Mouse (Mus musculus): ENCODE measurements at regions not wholly inside any gene's neighbourhood (a gene's known extent, or its start where the extent isn't known, plus 50 kb on each side); places are given as distances from the start of the nearest gene placed in this dataset.

GRCm38 (mm10) chr1:177620501-177621099 is 109.0 kb upstream of the 1700016C15Rik start:
- Histone ChIP-seq H3K9ac (replicated peaks; ENCODE audit: low read depth, low read length) (no peak overlapping the region), H3K27ac (ENCODE audit: low read length) (no peak overlapping the region), H3K4me2 (ENCODE audit: low read length) (no peak overlapping the region), H3K4me1 (replicated peaks; ENCODE audit: control insufficient read depth, insufficient read depth, low read length) (peaks cover 8% of the 10 kb centered on the region; the same call in 1 of the 2 replicates), H3K36me3 (ENCODE audit: control insufficient read depth, insufficient read depth) (no peaks in the 10 kb centered on the region), H3K4me3 (replicated peaks; ENCODE audit: low read length) (no peak overlapping the region), H3K9me3 (ENCODE audit: control insufficient read depth, low read length) (no peaks in the 10 kb centered on the region), H3K27me3 (replicated peaks; ENCODE audit: control insufficient read depth, insufficient read depth, low read length) (no peaks in the 10 kb centered on the region)
- peak; percentile 88 for ATAC-seq
- WGBS, result 65% methylated on average over 15 of the region's 15 CpGs

- peaks cover 8% of the 10 kb centered on the region; the same call in 1 of the 2 replicates for H3K4me1 ChIP-seq (replicated peaks; ENCODE audit: control insufficient read depth, insufficient read depth, low read length)
- WGBS, result 41% methylated on average over 17 of the region's 17 CpGs
- no peak overlapping the region for H3K9ac ChIP-seq (replicated peaks; ENCODE audit: low read depth, low read length)
- no peak overlapping the region for H3K4me2 ChIP-seq (ENCODE audit: low read length)
- H3K27ac ChIP-seq (ENCODE audit: low read length), result no peak overlapping the region
- H3K27me3 ChIP-seq (replicated peaks; ENCODE audit: control insufficient read depth, insufficient read depth, low read length), result no peaks in the 10 kb centered on the region
- H3K9me3 ChIP-seq (ENCODE audit: control insufficient read depth, low read length), result no peaks in the 10 kb centered on the region
- no peak overlapping the region for H3K4me3 ChIP-seq (replicated peaks; ENCODE audit: low read length)
- peak; percentile 18; the same call in 1 of the 2 replicates for ATAC-seq
- no peaks in the 10 kb centered on the region for H3K36me3 ChIP-seq (ENCODE audit: control insufficient read depth, insufficient read depth)
Observed at GRCm38 (mm10) chr1:177621854-177622590, 107.6 kb upstream of the 1700016C15Rik start.

- ATAC-seq, result no peak
- Histone ChIP-seq H3K4me1 (replicated peaks; ENCODE audit: control insufficient read depth, insufficient read depth, low read length) (peaks cover 8% of the 10 kb centered on the region; the same call in 1 of the 2 replicates), H3K9ac (replicated peaks; ENCODE audit: low read depth, low read length) (no peak overlapping the region), H3K4me2 (ENCODE audit: low read length) (no peak overlapping the region), H3K36me3 (ENCODE audit: control insufficient read depth, insufficient read depth) (no peaks in the 10 kb centered on the region), H3K27ac (ENCODE audit: low read length) (no peak overlapping the region), H3K27me3 (replicated peaks; ENCODE audit: control insufficient read depth, insufficient read depth, low read length) (no peaks in the 10 kb centered on the region), H3K9me3 (ENCODE audit: control insufficient read depth, low read length) (no peaks in the 10 kb centered on the region), H3K4me3 (replicated peaks; ENCODE audit: low read length) (no peak overlapping the region)
- 60% methylated on average over 6 of the region's 6 CpGs for WGBS
Observed at GRCm38 (mm10) chr1:177623304-177623726, 106.3 kb upstream of the 1700016C15Rik start.

GRCm38 (mm10) chr1:177623735-177624134 is 105.9 kb upstream of the 1700016C15Rik start:
- Histone ChIP-seq H3K9ac (replicated peaks; ENCODE audit: low read depth, low read length) (no peak overlapping the region), H3K36me3 (ENCODE audit: control insufficient read depth, insufficient read depth) (no peaks in the 10 kb centered on the region), H3K4me3 (replicated peaks; ENCODE audit: low read length) (no peak overlapping the region), H3K27ac (ENCODE audit: low read length) (no peak overlapping the region), H3K9me3 (ENCODE audit: control insufficient read depth, low read length) (no peaks in the 10 kb centered on the region), H3K27me3 (replicated peaks; ENCODE audit: control insufficient read depth, insufficient read depth, low read length) (no peaks in the 10 kb centered on the region), H3K4me2 (ENCODE audit: low read length) (no peak overlapping the region), H3K4me1 (replicated peaks; ENCODE audit: control insufficient read depth, insufficient read depth, low read length) (peaks cover 8% of the 10 kb centered on the region; the same call in 1 of the 2 replicates)
- WGBS, result 84% methylated on average over 6 of the region's 6 CpGs
- no peak for ATAC-seq

- no peak for ATAC-seq
- Histone ChIP-seq H3K27ac (ENCODE audit: low read length) (no peak overlapping the region), H3K9me3 (ENCODE audit: control insufficient read depth, low read length) (no peaks in the 10 kb centered on the region), H3K4me1 (replicated peaks; ENCODE audit: control insufficient read depth, insufficient read depth, low read length) (no peaks in the 10 kb centered on the region), H3K27me3 (replicated peaks; ENCODE audit: control insufficient read depth, insufficient read depth, low read length) (no peaks in the 10 kb centered on the region), H3K9ac (replicated peaks; ENCODE audit: low read depth, low read length) (no peak overlapping the region), H3K36me3 (ENCODE audit: control insufficient read depth, insufficient read depth) (no peaks in the 10 kb centered on the region), H3K4me2 (ENCODE audit: low read length) (no peak overlapping the region), H3K4me3 (replicated peaks; ENCODE audit: low read length) (no peak overlapping the region)
- WGBS, result 97% methylated on average over 4 of the region's 4 CpGs
Observed at GRCm38 (mm10) chr1:177627814-177628213, 101.8 kb upstream of the 1700016C15Rik start.

GRCm38 (mm10) chr1:177633966-177634602 is 95.5 kb upstream of the 1700016C15Rik start:
- Histone ChIP-seq H3K9me3 (ENCODE audit: control insufficient read depth, low read length) (no peaks in the 10 kb centered on the region), H3K4me2 (ENCODE audit: low read length) (no peak overlapping the region), H3K4me3 (replicated peaks; ENCODE audit: low read length) (no peak overlapping the region), H3K27me3 (replicated peaks; ENCODE audit: control insufficient read depth, insufficient read depth, low read length) (no peaks in the 10 kb centered on the region), H3K36me3 (ENCODE audit: control insufficient read depth, insufficient read depth) (no peaks in the 10 kb centered on the region), H3K4me1 (replicated peaks; ENCODE audit: control insufficient read depth, insufficient read depth, low read length) (no peaks in the 10 kb centered on the region), H3K9ac (replicated peaks; ENCODE audit: low read depth, low read length) (no peak overlapping the region), H3K27ac (ENCODE audit: low read length) (no peak overlapping the region)
- ATAC-seq, result no peak
- 80% methylated on average over 9 of the region's 9 CpGs for WGBS

GRCm38 (mm10) chr1:177637061-177637460 is 92.6 kb upstream of the 1700016C15Rik start:
- ATAC-seq, result no peak
- no peak overlapping the region for H3K27ac ChIP-seq (ENCODE audit: low read length)
- no peak overlapping the region for H3K4me2 ChIP-seq (ENCODE audit: low read length)
- H3K9me3 ChIP-seq (ENCODE audit: control insufficient read depth, low read length), result no peaks in the 10 kb centered on the region
- WGBS, result 55% methylated on average over 9 of the region's 9 CpGs
- peaks cover 13% of the 10 kb centered on the region for H3K4me1 ChIP-seq (replicated peaks; ENCODE audit: control insufficient read depth, insufficient read depth, low read length)
- H3K27me3 ChIP-seq (replicated peaks; ENCODE audit: control insufficient read depth, insufficient read depth, low read length), result no peaks in the 10 kb centered on the region
- no peaks in the 10 kb centered on the region for H3K36me3 ChIP-seq (ENCODE audit: control insufficient read depth, insufficient read depth)
- no peak overlapping the region for H3K9ac ChIP-seq (replicated peaks; ENCODE audit: low read depth, low read length)
- no peak overlapping the region for H3K4me3 ChIP-seq (replicated peaks; ENCODE audit: low read length)

GRCm38 (mm10) chr1:177638381-177638780 is 91.2 kb upstream of the 1700016C15Rik start:
- Histone ChIP-seq H3K27ac (ENCODE audit: low read length) (no peak overlapping the region), H3K9ac (replicated peaks; ENCODE audit: low read depth, low read length) (no peak overlapping the region), H3K4me3 (replicated peaks; ENCODE audit: low read length) (no peak overlapping the region), H3K9me3 (ENCODE audit: control insufficient read depth, low read length) (no peaks in the 10 kb centered on the region), H3K36me3 (ENCODE audit: control insufficient read depth, insufficient read depth) (no peaks in the 10 kb centered on the region), H3K4me2 (ENCODE audit: low read length) (no peak overlapping the region), H3K27me3 (replicated peaks; ENCODE audit: control insufficient read depth, insufficient read depth, low read length) (no peaks in the 10 kb centered on the region), H3K4me1 (replicated peaks; ENCODE audit: control insufficient read depth, insufficient read depth, low read length) (peaks cover 13% of the 10 kb centered on the region)
- ATAC-seq, result no peak
- 91% methylated on average over 10 of the region's 10 CpGs for WGBS
